Mouse (Mus musculus): ENCODE measurements around the gene Ankmy1.

GRCm38 (mm10) chr1:92872666-92873065, 30.0 kb downstream of the Ankmy1 start:
- TF ChIP-seq CTCF (IDR thresholded peaks at IDR 0.05; ENCODE audit: low read depth): no peak
- TF ChIP-seq EP300 (IDR thresholded peaks at IDR 0.05; ENCODE audit: low read depth): no peak
